Mouse (Mus musculus): ENCODE data around the gene Cd6.

DNA sequence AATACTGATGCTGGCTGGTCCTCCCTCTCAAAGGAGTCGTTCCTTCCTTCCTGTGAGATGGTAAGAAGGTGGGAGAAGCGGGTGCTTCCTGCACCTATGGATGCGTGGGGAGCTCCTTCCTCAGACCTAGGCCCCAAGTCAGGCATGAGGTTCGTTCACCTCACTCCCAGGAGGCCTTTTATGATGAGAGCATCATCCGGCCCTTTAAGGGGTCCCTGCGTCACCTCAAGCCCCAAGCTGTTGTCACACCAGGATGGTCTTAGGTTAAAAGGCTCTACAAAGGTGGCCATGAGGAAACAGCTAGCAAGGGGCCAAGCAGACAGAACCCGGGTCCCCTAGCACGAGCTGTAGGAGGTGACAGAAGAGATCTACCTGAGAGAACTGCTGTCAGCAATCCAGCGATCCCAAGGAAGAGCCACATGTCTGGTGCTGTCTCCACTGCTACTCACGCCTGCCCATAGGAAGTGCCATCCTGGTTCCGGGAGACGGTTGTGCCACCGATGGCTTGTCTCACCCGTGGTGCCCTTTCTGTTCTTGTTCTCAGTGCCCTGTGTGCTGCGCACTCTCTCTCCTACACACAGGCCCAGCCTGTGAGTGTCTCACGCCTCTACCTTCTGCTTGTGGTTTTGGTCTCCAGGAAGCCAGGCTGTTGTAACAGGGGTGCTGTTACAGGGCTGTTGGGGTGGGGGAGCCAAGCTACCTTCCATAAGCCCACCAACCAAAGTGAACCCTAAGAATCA is at the start of gene Cd6:
- TF ChIP-seq CTCF (IDR thresholded peaks at IDR 0.05; ENCODE audit: low read depth), result no peak
- TF ChIP-seq EP300 (optimal IDR thresholded peaks at IDR 0.05), result no peak
